Mouse (Mus musculus) lung, embryonic 16.5 days (tissue): ENCODE measurements at regions not wholly inside any gene's neighbourhood (a gene's known extent, or its start where the extent isn't known, plus 50 kb on each side); places are given as distances from the start of the nearest gene placed in this dataset.

Source experiments
- ATAC-seq: fragments of 200-750 bp; cut with Nextera tagmentation; 2 replicates; pipeline ENCODE4 v1.8.0; 2017; ENCODE audit warnings: low read depth, mild to moderate bottlenecking, moderate library complexity
- H3K27ac ChIP-seq: fragments of 300-500 bp; sonication (generic); 2 replicates; pipeline ENCODE4 v1.5.1; 2014; ENCODE audit warnings: mild to moderate bottlenecking, control low read depth, low read length
- H3K27me3 ChIP-seq: fragments of 300-500 bp; sonication (generic); 2 replicates; pipeline ENCODE4 v1.6.1; 2014; ENCODE audit warnings: low read depth, low read length, mixed read lengths; ENCODE audit not compliant: control insufficient read depth, insufficient read depth
- H3K36me3 ChIP-seq: fragments of 300-500 bp; sonication (generic); 2 replicates; pipeline ENCODE4 v1.6.1; 2014; ENCODE audit warnings: low read length; ENCODE audit not compliant: control insufficient read depth, insufficient read depth
- H3K4me1 ChIP-seq: fragments of 300-500 bp; sonication (generic); replicated peaks from 2 replicates; pipeline ENCODE4 v1.6.1; 2014; ENCODE audit warnings: low read length, mixed read lengths; ENCODE audit not compliant: control insufficient read depth, insufficient read depth
- H3K4me2 ChIP-seq: fragments of 300-500 bp; sonication (generic); 2 replicates; pipeline ENCODE4 v1.6.1; 2014; ENCODE audit warnings: low read depth, low read length, control low read depth
- H3K4me3 ChIP-seq: fragments of 300-500 bp; sonication (generic); 2 replicates; pipeline ENCODE4 v1.5.1; 2014; ENCODE audit warnings: mild to moderate bottlenecking, low read length, control low read depth
- H3K9ac ChIP-seq: fragments of 300-500 bp; sonication (generic); 2 replicates; pipeline ENCODE4 v1.6.1; 2014; ENCODE audit warnings: low read length, control low read depth
- H3K9me3 ChIP-seq: fragments of 300-500 bp; sonication (generic); 2 replicates; pipeline ENCODE4 v1.6.1; 2016; ENCODE audit warnings: low read length; ENCODE audit not compliant: control insufficient read depth
- WGBS: fragments of 180-500 bp; shearing (Covaris S2); extraction: QIAGEN DNeasy Blood & Tissue Kit; methylation state at CpG from one replicate; pipeline ENCODE4 v1.1.7; 2014; 5-methylcytosine and 5-hydroxymethylcytosine counted together

GRCm38 (mm10) chr3:153776738-153777137, 51.8 kb upstream of the St6galnac3 start:
- Histone ChIP-seq H3K9ac (no peak overlapping the region), H3K4me1 (no peaks in the 10 kb centered on the region), H3K4me3 (no peak overlapping the region), H3K36me3 (no peaks in the 10 kb centered on the region), H3K27me3 (no peaks in the 10 kb centered on the region), H3K4me2 (no peak overlapping the region), H3K27ac (no peak overlapping the region), H3K9me3 (no peaks in the 10 kb centered on the region)
- no peak for ATAC-seq
- 40% methylated on average over 2 of the region's 2 CpGs for WGBS

- Histone ChIP-seq H3K27me3 (no peaks in the 10 kb centered on the region), H3K4me1 (no peaks in the 10 kb centered on the region; the same call in 1 of the 2 replicates), H3K4me3 (no peak overlapping the region), H3K9me3 (no peaks in the 10 kb centered on the region), H3K27ac (no peak overlapping the region), H3K4me2 (no peak overlapping the region), H3K36me3 (no peaks in the 10 kb centered on the region), H3K9ac (no peak overlapping the region)
- no peak for ATAC-seq
- 64% methylated on average over 7 of the region's 7 CpGs for WGBS
Observed at GRCm38 (mm10) chr3:153778386-153778785, 53.4 kb upstream of the St6galnac3 start.

- Histone ChIP-seq H3K36me3 (no peaks in the 10 kb centered on the region), H3K4me1 (peaks cover 3% of the 10 kb centered on the region; the same call in 1 of the 2 replicates), H3K27ac (peak overlapping the region; percentile 35), H3K9ac (no peak overlapping the region), H3K27me3 (no peaks in the 10 kb centered on the region), H3K9me3 (no peaks in the 10 kb centered on the region), H3K4me2 (no peak overlapping the region), H3K4me3 (no peak overlapping the region)
- WGBS = 42% methylated on average over 5 of the region's 5 CpGs
- ATAC-seq = no peak
Observed at GRCm38 (mm10) chr3:153782467-153782866, 57.5 kb upstream of the St6galnac3 start.

GRCm38 (mm10) chr3:153783294-153783741, 58.3 kb upstream of the St6galnac3 start:
- ATAC-seq = peak; percentile 84
- no peak overlapping the region for H3K4me3 ChIP-seq
- H3K27ac ChIP-seq = peak overlapping the region; percentile 76
- H3K4me1 ChIP-seq = peaks cover 3% of the 10 kb centered on the region; the same call in 1 of the 2 replicates
- 39% methylated on average over 7 of the region's 7 CpGs for WGBS
- H3K27me3 ChIP-seq = no peaks in the 10 kb centered on the region
- no peaks in the 10 kb centered on the region for H3K9me3 ChIP-seq
- no peak overlapping the region for H3K9ac ChIP-seq
- H3K4me2 ChIP-seq = peak overlapping the region; percentile 1; the same call in 1 of the 2 replicates
- H3K36me3 ChIP-seq = no peaks in the 10 kb centered on the region

- ATAC-seq = no peak
- peak overlapping the region; percentile 76 for H3K27ac ChIP-seq
Observed at GRCm38 (mm10) chr3:153783928-153784570, 59.1 kb upstream of the St6galnac3 start.

GRCm38 (mm10) chr3:153790455-153790856, 53.6 kb upstream of the Asb17 start:
- H3K4me2 ChIP-seq = no peak overlapping the region
- WGBS = 90% methylated on average over 7 of the region's 7 CpGs
- H3K9ac ChIP-seq = no peak overlapping the region
- ATAC-seq = no peak
- H3K9me3 ChIP-seq = no peaks in the 10 kb centered on the region
- H3K4me3 ChIP-seq = no peak overlapping the region
- H3K27me3 ChIP-seq = no peaks in the 10 kb centered on the region
- no peaks in the 10 kb centered on the region for H3K36me3 ChIP-seq
- no peaks in the 10 kb centered on the region for H3K4me1 ChIP-seq
- H3K27ac ChIP-seq = no peak overlapping the region

More at GRCm38 (mm10) chr3:153783928-153784570, 59.1 kb upstream of the St6galnac3 start:
- H3K9me3 ChIP-seq = no peaks in the 10 kb centered on the region
- no peaks in the 10 kb centered on the region for H3K36me3 ChIP-seq
- no peak overlapping the region for H3K4me3 ChIP-seq
- H3K4me2 ChIP-seq = no peak overlapping the region
- no peak overlapping the region for H3K9ac ChIP-seq
- WGBS = 47% methylated on average over 8 of the region's 8 CpGs
- no peaks in the 10 kb centered on the region for H3K27me3 ChIP-seq
- peaks cover 3% of the 10 kb centered on the region; the same call in 1 of the 2 replicates for H3K4me1 ChIP-seq

- H3K9me3 ChIP-seq = no peaks in the 10 kb centered on the region
- no peaks in the 10 kb centered on the region for H3K36me3 ChIP-seq
- no peak overlapping the region for H3K4me3 ChIP-seq
- H3K27ac ChIP-seq = no peak overlapping the region
- no peaks in the 10 kb centered on the region for H3K27me3 ChIP-seq
- no peak overlapping the region for H3K9ac ChIP-seq
- no peaks in the 10 kb centered on the region for H3K4me1 ChIP-seq
- 71% methylated on average over 9 of the region's 9 CpGs for WGBS
- H3K4me2 ChIP-seq = no peak overlapping the region
- ATAC-seq = no peak
Observed at GRCm38 (mm10) chr3:153790883-153791609, 53.0 kb upstream of the Asb17 start.

GRCm38 (mm10) chr3:153791610-153792363, 52.2 kb upstream of the Asb17 start:
- Histone ChIP-seq H3K27ac (no peak overlapping the region), H3K4me2 (no peak overlapping the region), H3K4me3 (no peak overlapping the region), H3K36me3 (no peaks in the 10 kb centered on the region), H3K9ac (no peak overlapping the region), H3K27me3 (no peaks in the 10 kb centered on the region), H3K4me1 (no peaks in the 10 kb centered on the region), H3K9me3 (no peaks in the 10 kb centered on the region)
- 0 out of 2 replicates have a peak, but pooled peaks have one; percentile 34 for ATAC-seq
- WGBS = 64% methylated on average over 11 of the region's 11 CpGs

- H3K27me3 ChIP-seq = no peaks in the 10 kb centered on the region
- WGBS = 86% methylated on average over 5 of the region's 5 CpGs
- no peak for ATAC-seq
- no peak overlapping the region for H3K27ac ChIP-seq
- no peak overlapping the region for H3K4me3 ChIP-seq
- H3K4me2 ChIP-seq = no peak overlapping the region
- H3K9me3 ChIP-seq = no peaks in the 10 kb centered on the region
- no peaks in the 10 kb centered on the region for H3K36me3 ChIP-seq
- no peaks in the 10 kb centered on the region for H3K4me1 ChIP-seq
- H3K9ac ChIP-seq = no peak overlapping the region
Observed at GRCm38 (mm10) chr3:153792364-153792703, 51.7 kb upstream of the Asb17 start.
